Mouse (Mus musculus) stomach, embryonic 14.5 days (tissue): Measurements from ENCODE around the gene Flna. TPM values are rescaled to one million over a fixed set of nuclear protein-coding genes. Genes with fewer than 3 reads are reported as not detected.
A peak's percentile ranks its signal among the peaks of the same experiment; 100 is the strongest.

Experiments
- ATAC-seq: fragments of 200-750 bp; cut with Nextera tagmentation; 2 replicates; pipeline ENCODE4 v1.8.0; 2017; ENCODE audit warnings: low read depth, moderate TSS enrichment; ENCODE audit not compliant: insufficient number of reproducible peaks, insufficient read depth, low FRiP score
- H3K27ac ChIP-seq: fragments of 300-500 bp; sonication (generic); 2 replicates; pipeline ENCODE4 v1.5.1; 2014; ENCODE audit warnings: mild to moderate bottlenecking, low read length, moderate library complexity, mixed read lengths
- H3K27me3 ChIP-seq: fragments of 300-500 bp; sonication (generic); 2 replicates; pipeline ENCODE4 v1.6.1; 2014; ENCODE audit warnings: low read length, control low read depth, mixed read lengths; ENCODE audit not compliant: control insufficient read depth, insufficient read depth
- H3K36me3 ChIP-seq: fragments of 300-500 bp; sonication (generic); 2 replicates; pipeline ENCODE4 v1.6.1; 2014; ENCODE audit warnings: mild to moderate bottlenecking, control low read depth, low read length, moderate library complexity, mixed read lengths; ENCODE audit not compliant: control insufficient read depth, insufficient read depth
- H3K4me1 ChIP-seq: fragments of 300-500 bp; sonication (generic); 2 replicates; pipeline ENCODE4 v1.6.1; 2014; ENCODE audit warnings: low read length, control low read depth, mixed read lengths; ENCODE audit not compliant: control insufficient read depth, insufficient read depth
- H3K4me2 ChIP-seq: fragments of 300-500 bp; sonication (generic); replicated peaks from 2 replicates; pipeline ENCODE4 v1.6.1; 2014; ENCODE audit warnings: low read depth, low read length, control low read depth
- H3K4me3 ChIP-seq: fragments of 300-500 bp; sonication (generic); 2 replicates; pipeline ENCODE4 v1.5.1; 2014; ENCODE audit warnings: low read depth, low read length, control low read depth
- H3K9ac ChIP-seq: fragments of 300-500 bp; sonication (generic); replicated peaks from 2 replicates; pipeline ENCODE4 v1.6.1; 2014; ENCODE audit warnings: low read depth, mild to moderate bottlenecking, control low read depth, low read length, moderate library complexity, mixed read lengths
- H3K9me3 ChIP-seq: fragments of 300-500 bp; sonication (generic); 2 replicates; pipeline ENCODE4 v1.6.1; 2016; ENCODE audit warnings: low read depth, low read length, control low read depth; ENCODE audit not compliant: control insufficient read depth
- WGBS: fragments of 180-500 bp; shearing (Covaris S2); extraction: QIAGEN DNeasy Blood & Tissue Kit; methylation state at CpG from one replicate; pipeline ENCODE4 v1.1.7; 2014; 5-methylcytosine and 5-hydroxymethylcytosine counted together
- polyA plus RNA-seq: library from polyadenylated mRNA; unstranded; fragments of >200 nt; fragmentation: Nextera tagmentation; extraction: Ambion mirVana; gene quantifications from 2 replicates; pipeline ENCODE4 v1.2.1, GENCODE M21; 2014

The Flna gene
- polyA plus RNA-seq, 1 experiment from 2014 or later, result 515 TPM

- Histone ChIP-seq H3K4me1 (peaks cover 2% of the 10 kb centered on the region; the same call in 1 of the 2 replicates), H3K27ac (peak overlapping the region; percentile 89; the same call in 1 of the 2 replicates), H3K4me3 (peak overlapping the region; percentile 50), H3K36me3 (peaks cover 3% of the 10 kb centered on the region; the same call in 1 of the 2 replicates), H3K9me3 (no peaks in the 10 kb centered on the region), H3K4me2 (peak overlapping the region; percentile 66), H3K9ac (peak overlapping the region; percentile 21; the same call in 1 of the 2 replicates), H3K27me3 (no peaks in the 10 kb centered on the region)
- ATAC-seq, result no peak
- WGBS, result 20% methylated on average over 14 of the region's 14 CpGs
These were observed 31.6 kb upstream of the Flna start for GRCm38 (mm10) chrX:74281041-74281731.

DNA sequence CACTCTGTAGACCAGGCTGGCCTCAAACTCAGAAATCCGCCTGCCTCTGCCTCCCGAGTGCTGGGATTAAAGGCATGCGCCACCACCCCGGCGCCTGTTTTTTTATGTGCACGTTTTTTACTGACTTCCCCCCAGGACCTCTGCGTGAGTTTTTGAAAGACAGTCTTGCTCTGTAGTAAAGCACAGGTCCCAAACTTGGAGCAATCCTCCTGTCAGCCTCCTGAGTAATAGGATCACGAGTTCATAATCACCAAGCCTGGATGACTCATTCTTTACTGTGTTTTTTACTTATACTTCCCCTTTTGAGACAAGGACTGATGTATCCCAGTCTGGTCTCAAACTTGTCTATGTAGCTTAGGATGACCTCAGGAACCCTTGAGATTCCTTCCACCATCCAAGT is 28.3 kb upstream of the Flna start:
- H3K27me3 ChIP-seq, result no peaks in the 10 kb centered on the region
- H3K4me2 ChIP-seq, result no peak overlapping the region
- H3K4me3 ChIP-seq, result no peak overlapping the region
- no peak for ATAC-seq
- H3K36me3 ChIP-seq, result no peaks in the 10 kb centered on the region
- WGBS, result 72% methylated on average over 8 of the region's 8 CpGs
- H3K9ac ChIP-seq, result no peak overlapping the region
- no peak overlapping the region for H3K27ac ChIP-seq
- H3K9me3 ChIP-seq, result no peaks in the 10 kb centered on the region
- H3K4me1 ChIP-seq, result no peaks in the 10 kb centered on the region

DNA sequence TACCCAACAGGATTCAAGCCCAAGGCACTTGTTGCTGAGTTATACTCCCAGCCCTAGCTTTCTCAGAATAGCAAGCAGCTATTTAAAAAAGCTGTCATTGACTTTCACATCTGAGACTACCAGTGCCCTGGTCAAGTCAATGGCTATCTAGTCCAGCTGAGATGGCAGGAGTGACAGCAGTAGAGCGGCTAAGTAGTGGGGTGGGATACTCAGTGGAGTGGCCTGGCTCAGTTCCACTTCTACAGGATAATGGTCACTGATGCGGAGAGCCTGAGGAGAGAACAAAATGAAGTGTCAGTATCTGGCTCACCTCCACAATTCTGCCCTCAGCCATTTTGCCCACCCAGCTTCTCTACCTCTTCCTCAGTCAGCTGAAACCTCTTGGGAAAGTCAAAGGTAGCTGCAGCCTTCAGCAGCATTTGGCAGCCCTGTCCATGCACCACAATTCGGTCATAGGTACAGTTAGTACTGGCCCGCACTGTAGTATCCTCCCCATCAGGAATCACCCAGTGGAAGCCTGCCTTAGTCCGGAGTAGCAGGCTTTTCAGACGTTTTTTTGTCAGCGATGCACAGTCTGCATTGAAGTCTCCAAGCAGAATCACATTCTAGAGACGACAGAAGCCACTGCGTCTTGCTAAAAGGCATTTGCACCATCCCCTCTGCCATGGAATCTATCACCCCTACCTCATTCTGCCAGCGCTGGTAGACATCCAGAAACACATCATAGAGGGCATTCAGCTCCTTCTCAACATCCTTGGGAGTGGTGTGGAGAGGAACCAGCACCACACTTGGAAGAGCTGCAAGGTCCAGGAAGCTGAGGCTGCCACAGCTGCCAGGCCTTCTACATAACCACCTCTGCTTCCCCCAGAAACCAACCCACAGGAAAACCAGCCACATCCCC is 24.1 kb upstream of the Flna start:
- Histone ChIP-seq H3K4me3 (no peak overlapping the region), H3K36me3 (no peaks in the 10 kb centered on the region), H3K4me2 (no peak overlapping the region), H3K27ac (peak overlapping the region; percentile 15; the same call in 1 of the 2 replicates), H3K9me3 (no peaks in the 10 kb centered on the region), H3K27me3 (no peaks in the 10 kb centered on the region), H3K9ac (no peak overlapping the region), H3K4me1 (no peaks in the 10 kb centered on the region; the same call in 1 of the 2 replicates)
- 24% methylated on average over 10 of the region's 10 CpGs for WGBS
- no peak for ATAC-seq

- Histone ChIP-seq H3K4me3 (peak overlapping the region; percentile 49), H3K9ac (peak overlapping the region; percentile 74), H3K36me3 (no peaks in the 10 kb centered on the region), H3K27me3 (no peaks in the 10 kb centered on the region), H3K4me1 (no peaks in the 10 kb centered on the region; the same call in 1 of the 2 replicates), H3K27ac (peak overlapping the region; percentile 61), H3K9me3 (no peaks in the 10 kb centered on the region), H3K4me2 (peak overlapping the region; percentile 45)
- WGBS, result 19% methylated on average over 27 of the region's 27 CpGs
- ATAC-seq, result no peak
These were observed 21.4 kb upstream of the Flna start for GRCm38 (mm10) chrX:74270902-74271551.

DNA sequence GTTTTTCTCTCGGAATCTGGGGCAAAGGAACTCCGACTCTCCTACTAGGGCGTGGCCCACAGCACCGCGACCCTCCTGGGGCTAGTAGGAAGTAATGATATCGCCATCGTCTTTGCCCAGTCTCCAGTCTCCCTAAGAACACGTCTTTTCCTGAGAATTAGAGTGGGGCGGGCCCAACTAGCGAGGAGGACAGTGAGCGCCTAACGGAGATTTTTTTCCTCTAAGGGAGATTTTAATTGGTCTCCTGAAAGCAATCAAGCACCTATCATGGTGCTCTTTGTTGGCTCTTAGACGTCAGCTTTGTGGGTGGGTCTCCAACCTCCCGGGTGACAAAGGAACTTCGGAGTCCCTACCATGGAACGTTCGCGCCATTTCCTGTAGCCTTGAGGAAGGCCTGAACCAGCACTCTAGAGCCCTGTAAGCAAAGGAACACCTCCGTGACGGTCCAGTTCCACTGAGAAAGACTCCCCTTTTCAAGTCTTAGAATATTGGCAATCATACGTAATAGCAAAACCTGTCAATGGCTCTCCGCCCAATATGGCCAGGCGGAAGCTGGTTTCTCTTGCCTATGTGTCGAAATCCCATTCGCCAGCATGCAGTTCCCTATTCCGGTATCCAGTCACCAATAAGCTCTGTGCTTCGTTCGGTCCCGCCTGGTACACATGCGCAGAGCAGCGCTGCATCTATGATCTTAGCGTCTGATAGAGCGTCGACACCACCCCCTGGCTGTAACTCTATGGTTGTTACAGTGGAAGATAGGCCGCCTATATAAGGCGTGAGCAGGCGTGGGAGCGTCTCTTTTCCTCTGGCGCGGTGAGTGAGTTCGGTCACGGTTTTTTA is 20.7 kb upstream of the Flna start, which contains the start of gene Rpl10:
Gene Rpl10, plus strand, starts transcription at position 751 of the 840 bp plus-strand sequence.
- 20% methylated on average over 42 of the region's 42 CpGs for WGBS
- peak within 1 kb of the TSS; percentile 49 for H3K4me3 ChIP-seq
- H3K4me2 ChIP-seq, result peak within 1 kb of the TSS; percentile 45
- H3K27me3 ChIP-seq, result no peaks in the 10 kb centered on the region
- H3K4me1 ChIP-seq, result no peaks in the 10 kb centered on the region; the same call in 1 of the 2 replicates
- no peaks in the 10 kb centered on the region for H3K36me3 ChIP-seq
- H3K27ac ChIP-seq, result peak within 1 kb of the TSS; percentile 90
- peak within 1 kb of the TSS; percentile 74 for H3K9ac ChIP-seq
- H3K9me3 ChIP-seq, result no peaks in the 10 kb centered on the region
- peak; percentile 94 for ATAC-seq

DNA sequence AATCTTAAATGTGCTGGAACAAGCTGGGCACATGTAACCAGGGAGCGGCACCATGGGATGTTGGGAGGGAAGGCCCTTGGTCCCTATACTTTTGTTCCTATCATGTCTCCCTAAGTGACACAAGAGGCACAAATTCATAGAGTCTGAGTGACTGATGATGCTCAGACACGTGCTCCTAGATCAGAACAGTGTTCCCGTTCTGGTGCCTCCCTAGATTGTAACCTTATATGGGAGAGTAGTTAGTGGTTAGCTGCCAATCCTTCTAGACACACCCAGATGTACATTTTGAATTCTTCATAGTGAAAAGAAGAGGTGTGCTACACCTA is 20.1 kb upstream of the Flna start:
- Histone ChIP-seq H3K36me3 (no peaks in the 10 kb centered on the region), H3K4me2 (peak overlapping the region; percentile 43), H3K9ac (no peak overlapping the region), H3K27ac (peak overlapping the region; percentile 90), H3K4me3 (peak overlapping the region; percentile 30), H3K9me3 (no peaks in the 10 kb centered on the region), H3K27me3 (no peaks in the 10 kb centered on the region), H3K4me1 (no peaks in the 10 kb centered on the region; the same call in 1 of the 2 replicates)
- WGBS, result 24% methylated on average over 3 of the region's 3 CpGs
- peak; percentile 28 for ATAC-seq

GRCm38 (mm10) chrX:74257746-74258145 is 8.1 kb upstream of the Flna start:
- Histone ChIP-seq H3K27me3 (no peaks in the 10 kb centered on the region), H3K4me1 (no peaks in the 10 kb centered on the region), H3K27ac (no peak overlapping the region), H3K4me2 (no peak overlapping the region), H3K4me3 (no peak overlapping the region), H3K9ac (no peak overlapping the region), H3K36me3 (peaks cover 3% of the 10 kb centered on the region), H3K9me3 (no peaks in the 10 kb centered on the region)
- 93% methylated on average over 3 of the region's 3 CpGs for WGBS
- ATAC-seq, result no peak
